Mouse (Mus musculus) erythroblast, embryonic 14.5 days (primary cell): ENCODE results near the gene Apobec1. TPM values are rescaled to one million over a fixed set of nuclear protein-coding genes. Genes with fewer than 3 reads are reported as not detected.

Experiments
- H3K27me3 ChIP-seq: 2 replicates; pipeline ENCODE4 v1.6.1; 2012; ENCODE audit warnings: inconsistent platforms; ENCODE audit not compliant: control insufficient read depth
- H3K36me3 ChIP-seq: 2 replicates; pipeline ENCODE4 v1.6.1; 2012; ENCODE audit warnings: mild to moderate bottlenecking, inconsistent platforms; ENCODE audit not compliant: control insufficient read depth
- H3K4me1 ChIP-seq: 2 replicates; pipeline ENCODE4 v1.6.1; 2012; ENCODE audit warnings: inconsistent platforms; ENCODE audit not compliant: control insufficient read depth
- H3K4me3 ChIP-seq: replicated peaks from 2 replicates; pipeline ENCODE3; 2012; ENCODE audit warnings: moderate library complexity, mild to moderate bottlenecking, inconsistent platforms
- H3K9me3 ChIP-seq: 2 replicates; pipeline ENCODE4 v1.6.1; 2012; ENCODE audit warnings: low read length, inconsistent platforms, mixed read lengths; ENCODE audit not compliant: control insufficient read depth
- GATA1 ChIP-seq: IDR thresholded peaks from 2 replicates; pipeline ENCODE4 v1.6.1; 2012; ENCODE audit warnings: low read length, inconsistent platforms, mixed read lengths
- TAL1 ChIP-seq: IDR thresholded peaks from 3 replicates; pipeline ENCODE4 v1.6.1; 2012; ENCODE audit warnings: low read length, inconsistent platforms, mixed read lengths
- polyA plus RNA-seq: library from polyadenylated mRNA; stranded (reverse); fragments of >175 nt; gene quantifications from 2 replicates; pipeline ENCODE4 v1.2.3, GENCODE M21; 2012

The Apobec1 gene
- polyA plus RNA-seq, 1 experiment, result not detected

- Histone ChIP-seq H3K36me3 (no peaks in the 10 kb centered on the region), H3K27me3 (peaks cover 19% of the 10 kb centered on the region), H3K4me1 (no peaks in the 10 kb centered on the region; the same call in 1 of the 2 replicates), H3K4me3 (no peak overlapping the region), H3K9me3 (no peaks in the 10 kb centered on the region)
- TF ChIP-seq TAL1 (no peak), GATA1 (no peak)
Observed at GRCm38 (mm10) chr6:122625156-122625555, 22.9 kb upstream of the Apobec1 start.

GRCm38 (mm10) chr6:122624480-122624879, 22.2 kb upstream of the Apobec1 start:
- Histone ChIP-seq H3K4me1 (no peaks in the 10 kb centered on the region; the same call in 1 of the 2 replicates), H3K9me3 (no peaks in the 10 kb centered on the region), H3K36me3 (no peaks in the 10 kb centered on the region), H3K27me3 (peaks cover 19% of the 10 kb centered on the region), H3K4me3 (no peak overlapping the region)
- TF ChIP-seq TAL1 (no peak), GATA1 (no peak)

- no peaks in the 10 kb centered on the region for H3K27me3 ChIP-seq
- H3K4me1 ChIP-seq, result no peaks in the 10 kb centered on the region
- TF ChIP-seq GATA1 (no peak), TAL1 (no peak)
- H3K36me3 ChIP-seq, result no peaks in the 10 kb centered on the region
- H3K4me3 ChIP-seq, result no peak overlapping the region
- no peaks in the 10 kb centered on the region for H3K9me3 ChIP-seq
Observed at GRCm38 (mm10) chr6:122621066-122621465, 18.8 kb upstream of the Apobec1 start.

GRCm38 (mm10) chr6:122616022-122616421, 13.8 kb upstream of the Apobec1 start:
- no peaks in the 10 kb centered on the region for H3K9me3 ChIP-seq
- H3K4me1 ChIP-seq, result peaks cover 6% of the 10 kb centered on the region; the same call in 1 of the 2 replicates
- no peak overlapping the region for H3K4me3 ChIP-seq
- H3K27me3 ChIP-seq, result no peaks in the 10 kb centered on the region
- H3K36me3 ChIP-seq, result no peaks in the 10 kb centered on the region
- TF ChIP-seq TAL1, result no peak
- no peak for TF ChIP-seq GATA1

- no peaks in the 10 kb centered on the region for H3K36me3 ChIP-seq
- TF ChIP-seq TAL1 (no peak), GATA1 (no peak)
- H3K4me3 ChIP-seq, result no peak overlapping the region
- no peaks in the 10 kb centered on the region for H3K27me3 ChIP-seq
- peaks cover 22% of the 10 kb centered on the region for H3K4me1 ChIP-seq
- no peaks in the 10 kb centered on the region for H3K9me3 ChIP-seq
Observed at GRCm38 (mm10) chr6:122614047-122614446, 11.8 kb upstream of the Apobec1 start.

- H3K4me1 ChIP-seq, result peaks cover 24% of the 10 kb centered on the region
- TF ChIP-seq GATA1 (no peak), TAL1 (no peak)
- H3K9me3 ChIP-seq, result no peaks in the 10 kb centered on the region
- H3K36me3 ChIP-seq, result no peaks in the 10 kb centered on the region
- H3K27me3 ChIP-seq, result no peaks in the 10 kb centered on the region
- no peak overlapping the region for H3K4me3 ChIP-seq
Observed at GRCm38 (mm10) chr6:122612426-122612825, 10.2 kb upstream of the Apobec1 start.

- Histone ChIP-seq H3K27me3 (no peaks in the 10 kb centered on the region), H3K4me3 (peak within 1 kb of the TSS; percentile 43), H3K4me1 (peaks cover 24% of the 10 kb centered on the region)
Observed at GRCm38 (mm10) chr6:122609771-122610170, 7.5 kb upstream of the Apobec1 start, which contains the start of gene Gdf3. Gdf3 (minus strand) TSS chr6:122610087.

GRCm38 (mm10) chr6:122609377-122609728, 7.1 kb upstream of the Apobec1 start:
- no peak for TF ChIP-seq GATA1
- no peak for TF ChIP-seq TAL1
- H3K9me3 ChIP-seq, result no peaks in the 10 kb centered on the region
- H3K4me1 ChIP-seq, result peaks cover 24% of the 10 kb centered on the region
- no peaks in the 10 kb centered on the region for H3K27me3 ChIP-seq
- no peaks in the 10 kb centered on the region for H3K36me3 ChIP-seq
- peak overlapping the region; percentile 43 for H3K4me3 ChIP-seq

More at GRCm38 (mm10) chr6:122609771-122610170, 7.5 kb upstream of the Apobec1 start, which contains the start of gene Gdf3:
- TF ChIP-seq TAL1, result no peak
- TF ChIP-seq GATA1, result no peak
- H3K9me3 ChIP-seq, result no peaks in the 10 kb centered on the region
- no peaks in the 10 kb centered on the region for H3K36me3 ChIP-seq

- no peak for TF ChIP-seq GATA1
- no peak for TF ChIP-seq TAL1
- Histone ChIP-seq H3K27me3 (no peaks in the 10 kb centered on the region), H3K4me3 (peak overlapping the region; percentile 43), H3K4me1 (peaks cover 24% of the 10 kb centered on the region), H3K9me3 (no peaks in the 10 kb centered on the region), H3K36me3 (no peaks in the 10 kb centered on the region)
Observed at GRCm38 (mm10) chr6:122608434-122609376, 6.5 kb upstream of the Apobec1 start.
